Mouse (Mus musculus) brown adipose tissue, adult 24 weeks (tissue): ENCODE data around the gene Atf7. TPM values are rescaled to one million over a fixed set of nuclear protein-coding genes. Genes with fewer than 3 reads are reported as not detected.

ENCODE experiments used
- H3K27ac ChIP-seq: fragments of 200-500 bp; replicated peaks from 2 replicates; pipeline ENCODE4 v1.5.1; 2012; ENCODE audit warnings: low read depth, mild to moderate bottlenecking, low read length
- H3K4me1 ChIP-seq: fragments of 200-500 bp; 2 replicates; pipeline ENCODE4 v1.6.1; 2012; ENCODE audit warnings: low read length, mixed read lengths; ENCODE audit not compliant: control insufficient read depth, insufficient read depth, insufficient read length
- H3K4me3 ChIP-seq: fragments of 200-500 bp; 2 replicates; pipeline ENCODE4 v1.5.1; 2012; ENCODE audit warnings: low read depth, mild to moderate bottlenecking, low read length, moderate library complexity; ENCODE audit not compliant: insufficient read depth
- polyA plus RNA-seq: library from polyadenylated mRNA; stranded (reverse); fragments of >200 nt; gene quantifications from 2 replicates; pipeline ENCODE4 v1.2.4, GENCODE M21; 2012; ENCODE audit not compliant: missing spikeins, insufficient read depth, insufficient read length

The Atf7 gene
- polyA plus RNA-seq, 1 experiment, result 40.1 TPM

DNA sequence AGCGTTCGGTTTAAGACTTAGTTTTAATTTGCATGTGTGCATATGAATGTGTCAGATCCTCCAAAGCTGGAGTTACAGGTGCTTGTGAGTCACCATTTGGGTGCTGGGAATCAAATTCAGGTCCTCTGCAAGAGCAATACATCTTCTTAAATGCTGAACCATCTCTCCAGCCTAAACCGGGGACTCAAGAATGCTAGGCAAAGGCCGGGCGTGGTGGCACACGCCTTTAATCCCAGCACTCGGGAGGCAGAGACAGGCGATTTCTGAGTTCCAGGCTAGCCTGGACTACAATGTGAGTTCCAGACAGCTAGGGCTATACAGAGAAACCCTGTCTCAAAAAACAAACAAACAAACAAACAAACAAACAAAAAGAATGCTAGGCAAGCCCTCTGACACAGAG is 35.4 kb downstream of the Atf7 start:
- H3K4me3 ChIP-seq, result no peak overlapping the region
- H3K4me1 ChIP-seq, result peaks cover 3% of the 10 kb centered on the region
- H3K27ac ChIP-seq, result no peak overlapping the region

DNA sequence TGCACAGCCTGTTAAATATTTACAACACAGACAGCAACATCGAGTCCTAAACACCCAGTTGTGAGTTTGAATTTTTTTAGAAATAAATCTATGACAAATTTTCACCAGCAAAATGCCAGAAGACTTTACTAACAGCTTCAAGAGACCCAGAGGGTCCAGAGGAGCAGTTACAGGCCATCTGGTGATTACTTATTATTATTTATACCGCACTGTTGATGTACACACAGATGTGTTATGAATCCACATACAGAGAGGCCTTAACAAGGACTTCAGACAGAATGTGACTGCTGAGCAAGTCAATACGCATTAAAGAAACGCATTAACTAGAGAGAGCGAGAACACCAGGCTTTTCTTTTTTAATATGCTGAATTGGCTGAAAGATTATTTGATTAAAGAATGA is 39.8 kb downstream of the Atf7 start:
- H3K27ac ChIP-seq, result no peak overlapping the region
- H3K4me1 ChIP-seq, result no peaks in the 10 kb centered on the region
- H3K4me3 ChIP-seq, result no peak overlapping the region

DNA sequence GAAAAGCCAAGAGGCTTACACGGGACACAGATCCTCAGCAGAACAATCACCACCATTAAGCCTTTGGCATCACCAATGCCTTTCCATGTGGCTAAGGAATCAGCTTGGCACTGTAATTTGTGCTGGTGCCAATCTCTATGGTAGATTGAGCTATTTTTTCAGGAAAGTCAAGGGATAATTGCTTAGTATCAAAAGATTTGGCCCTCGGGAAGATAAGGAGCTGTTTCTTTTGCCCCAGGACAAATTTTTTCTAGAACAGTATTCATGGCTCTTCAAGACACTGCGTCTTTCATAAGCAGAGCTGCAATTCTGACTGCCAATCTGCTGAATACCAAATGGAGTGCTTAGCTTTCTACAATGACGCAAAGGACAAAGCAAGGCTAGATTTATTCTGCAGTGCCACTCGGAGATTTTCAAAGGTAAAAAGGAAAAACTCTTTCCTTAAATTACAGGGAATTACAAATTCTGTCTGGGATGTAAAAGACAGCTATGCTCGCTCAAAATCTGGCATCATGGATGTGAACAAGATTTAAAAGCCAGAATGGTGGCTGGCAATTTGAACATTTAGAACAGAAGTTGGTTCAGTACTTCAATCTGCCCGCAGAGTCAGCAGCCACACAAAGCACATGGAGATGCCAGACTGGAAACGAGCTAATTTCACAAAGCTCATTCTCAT is 41.4 kb downstream of the Atf7 start:
- H3K27ac ChIP-seq, result no peak overlapping the region
- no peaks in the 10 kb centered on the region for H3K4me1 ChIP-seq
- H3K4me3 ChIP-seq, result no peak overlapping the region

GRCm38 (mm10) chr15:102581205-102581604 is 44.1 kb downstream of the Atf7 start:
- no peak overlapping the region for H3K4me3 ChIP-seq
- H3K27ac ChIP-seq, result no peak overlapping the region
- no peaks in the 10 kb centered on the region for H3K4me1 ChIP-seq

DNA sequence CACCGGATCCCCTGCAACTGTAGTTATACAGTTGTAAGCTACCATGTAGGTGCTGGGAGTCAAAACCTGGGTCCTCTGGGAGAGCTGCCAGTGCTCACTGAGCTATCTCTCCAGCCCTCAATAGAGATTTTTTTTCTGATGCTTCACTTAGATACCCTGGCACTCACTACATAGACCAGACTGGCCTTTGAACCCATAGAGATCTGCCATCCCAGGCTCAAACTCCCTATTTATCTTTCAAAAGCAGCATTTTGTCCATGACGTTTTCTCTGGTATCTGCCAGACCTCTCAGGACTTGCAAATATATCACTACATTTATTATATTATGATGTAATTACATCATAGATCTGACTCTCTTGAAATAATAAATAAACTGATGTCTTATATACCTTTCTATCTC is 46.9 kb downstream of the Atf7 start:
- Histone ChIP-seq H3K27ac (no peak overlapping the region), H3K4me3 (no peak overlapping the region), H3K4me1 (no peaks in the 10 kb centered on the region)

- Histone ChIP-seq H3K4me1 (no peaks in the 10 kb centered on the region), H3K4me3 (no peak overlapping the region), H3K27ac (no peak overlapping the region)
Observed at GRCm38 (mm10) chr15:102576972-102577371, 48.3 kb downstream of the Atf7 start.

GRCm38 (mm10) chr15:102572081-102572480 is 53.2 kb downstream of the Atf7 start:
- Histone ChIP-seq H3K4me1 (no peaks in the 10 kb centered on the region), H3K4me3 (no peak overlapping the region), H3K27ac (no peak overlapping the region)

DNA sequence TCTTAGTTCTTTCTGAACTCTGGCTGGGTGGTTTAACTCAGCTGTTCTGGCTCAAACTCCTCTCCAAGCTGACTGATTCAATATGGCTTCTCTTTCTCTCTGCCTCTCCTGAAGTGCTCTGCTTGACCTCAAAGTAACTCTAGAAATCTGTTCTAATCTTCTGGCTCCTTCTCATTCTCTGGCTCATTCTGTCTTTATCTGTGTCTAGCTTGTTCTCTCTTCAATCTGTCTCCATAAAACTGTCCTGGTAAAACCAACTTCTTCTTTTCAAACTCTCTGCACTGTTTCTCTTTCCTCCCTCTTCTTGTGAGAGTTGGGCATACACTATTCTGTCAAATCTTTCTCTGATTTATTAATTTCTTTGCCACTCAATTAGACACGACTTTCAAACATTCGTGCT is 57.4 kb downstream of the Atf7 start:
- Histone ChIP-seq H3K4me3 (no peak overlapping the region), H3K27ac (no peak overlapping the region), H3K4me1 (no peaks in the 10 kb centered on the region)

DNA sequence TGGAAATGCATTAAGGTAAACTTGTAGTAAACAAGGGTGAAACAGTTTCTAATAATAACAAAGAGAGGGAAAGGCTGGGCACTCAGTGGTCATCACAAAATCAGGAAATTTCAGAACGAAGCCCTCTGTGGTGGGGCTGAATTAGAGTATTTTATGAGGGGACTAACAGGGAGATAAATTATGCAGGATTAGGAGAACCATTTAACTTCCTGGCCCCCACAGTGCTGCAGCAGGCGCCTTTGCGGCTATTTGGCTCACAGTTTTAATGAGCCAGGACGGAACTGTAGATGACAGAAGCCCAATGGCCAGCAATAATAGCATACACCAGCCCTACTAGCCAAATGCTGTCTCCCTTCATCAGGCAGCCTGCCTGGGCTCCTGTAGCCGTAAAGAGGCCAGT is 61.6 kb downstream of the Atf7 start:
- H3K4me1 ChIP-seq, result no peaks in the 10 kb centered on the region
- no peak overlapping the region for H3K4me3 ChIP-seq
- no peak overlapping the region for H3K27ac ChIP-seq

DNA sequence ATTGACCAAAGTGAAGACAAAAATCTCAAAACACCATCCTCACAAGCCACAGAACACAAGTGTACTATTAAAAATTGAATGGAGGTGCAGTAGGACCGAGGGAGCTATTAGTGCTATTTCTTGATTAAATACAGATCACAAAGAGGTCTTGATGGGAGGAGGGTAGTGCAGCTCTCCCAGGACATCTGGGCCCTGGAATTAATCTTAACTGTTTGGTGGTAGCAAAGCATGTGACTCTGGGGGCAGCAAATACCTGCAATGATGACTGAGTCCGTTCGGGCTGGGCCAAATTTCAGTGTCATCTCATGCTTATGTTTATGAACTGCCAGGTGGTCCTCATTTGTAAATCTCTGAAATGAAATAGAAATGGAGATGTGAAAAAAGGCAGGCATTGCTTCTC is 62.2 kb downstream of the Atf7 start:
- no peak overlapping the region for H3K4me3 ChIP-seq
- H3K4me1 ChIP-seq, result no peaks in the 10 kb centered on the region
- H3K27ac ChIP-seq, result no peak overlapping the region

GRCm38 (mm10) chr15:102562491-102562890 is 62.8 kb downstream of the Atf7 start:
- Histone ChIP-seq H3K4me1 (no peaks in the 10 kb centered on the region), H3K4me3 (no peak overlapping the region), H3K27ac (no peak overlapping the region)

- no peak overlapping the region for H3K27ac ChIP-seq
Observed at GRCm38 (mm10) chr15:102557580-102557979, 67.7 kb downstream of the Atf7 start.

GRCm38 (mm10) chr15:102555581-102555980 is 69.7 kb downstream of the Atf7 start:
- H3K4me3 ChIP-seq, result no peak overlapping the region
- no peak overlapping the region for H3K27ac ChIP-seq
- no peaks in the 10 kb centered on the region for H3K4me1 ChIP-seq

More at GRCm38 (mm10) chr15:102557580-102557979, 67.7 kb downstream of the Atf7 start:
- Histone ChIP-seq H3K4me3 (no peak overlapping the region), H3K4me1 (no peaks in the 10 kb centered on the region)

DNA sequence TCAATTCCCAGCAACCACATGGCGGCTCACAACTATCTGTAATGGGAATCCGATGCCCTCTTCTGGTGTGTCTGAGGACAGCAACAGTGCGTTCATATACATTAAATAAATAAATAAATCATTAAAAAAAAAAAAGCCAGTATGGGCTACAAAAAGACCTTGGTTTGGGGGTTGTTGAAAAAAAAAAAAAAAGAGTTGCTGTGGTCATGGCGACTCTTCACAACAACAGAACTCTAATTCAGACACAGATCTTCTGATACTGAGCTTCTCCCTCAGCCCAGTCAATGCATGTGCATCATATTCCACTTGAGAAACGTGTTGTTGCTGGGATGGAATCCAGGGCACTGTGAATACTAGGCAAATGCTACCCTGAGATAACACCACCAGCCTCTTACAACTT is 72.7 kb downstream of the Atf7 start:
- Histone ChIP-seq H3K4me3 (no peak overlapping the region), H3K4me1 (no peaks in the 10 kb centered on the region), H3K27ac (no peak overlapping the region)

DNA sequence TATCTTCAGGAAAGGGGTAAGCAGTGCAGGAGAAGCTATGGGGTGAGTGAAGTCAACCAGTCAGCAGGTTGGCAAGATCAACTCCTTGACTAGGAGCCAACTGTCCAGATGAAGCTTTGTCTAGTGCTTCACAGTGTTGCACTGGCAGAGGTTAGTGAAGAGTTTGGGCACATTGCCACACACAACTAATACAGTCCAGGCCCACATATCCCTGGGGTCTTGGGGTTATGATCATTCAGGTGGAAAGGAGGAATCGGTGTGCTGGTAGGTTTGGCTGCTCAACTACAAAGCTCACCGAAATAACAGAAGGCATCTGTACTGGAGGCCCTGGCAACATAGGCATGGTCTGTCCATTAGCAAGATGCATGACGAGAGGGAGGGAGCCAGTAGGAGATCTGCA is 77.8 kb downstream of the Atf7 start:
- Histone ChIP-seq H3K27ac (no peak overlapping the region), H3K4me1 (no peaks in the 10 kb centered on the region), H3K4me3 (no peak overlapping the region)

DNA sequence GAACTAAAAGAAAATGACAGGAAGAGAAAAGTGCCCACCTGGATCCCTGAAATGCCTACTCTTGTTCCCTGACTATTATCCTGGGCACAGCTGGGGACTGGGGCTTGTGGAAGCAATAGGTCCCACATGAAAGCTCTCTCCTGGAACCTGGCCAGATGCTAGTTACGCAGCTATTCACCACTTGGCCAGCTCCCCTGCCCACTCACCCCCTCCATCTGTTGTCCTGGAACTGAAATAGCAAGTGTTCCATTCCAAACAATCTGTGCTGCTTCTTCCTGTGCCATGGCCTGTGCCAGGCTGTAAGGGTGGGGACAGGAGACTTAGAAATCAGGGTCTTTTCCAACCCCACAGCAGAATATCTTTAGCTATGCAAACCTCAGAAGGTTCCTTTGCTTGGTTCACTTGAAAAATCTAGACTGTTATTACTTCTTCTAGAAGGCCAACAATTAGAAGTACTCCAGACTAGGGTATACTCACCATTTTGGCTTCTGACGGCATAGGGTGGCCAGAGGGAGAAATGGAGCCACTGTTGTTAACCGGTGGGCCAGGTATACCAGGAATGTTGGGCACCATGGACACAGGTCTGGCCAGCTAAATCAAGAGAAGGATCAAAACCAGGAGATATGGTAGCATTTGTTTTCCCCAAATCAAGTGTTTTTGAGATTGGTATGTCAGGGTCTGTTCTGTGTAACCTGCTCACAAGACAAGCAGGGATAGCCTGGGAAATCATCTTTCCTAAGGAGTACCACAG is 78.4 kb downstream of the Atf7 start:
- H3K27ac ChIP-seq, result no peak overlapping the region
- no peak overlapping the region for H3K4me3 ChIP-seq
- H3K4me1 ChIP-seq, result no peaks in the 10 kb centered on the region
